Mouse (Mus musculus) cerebellum, postnatal 10 days (tissue): ENCODE results near the gene St6gal1.
A peak's percentile ranks its signal among the peaks of the same experiment; 100 is the strongest.

Experiments used
- DNase-seq, 2 experiments: peaks; one replicate each; pipeline ENCODE4 v3.0.0; 2021; ENCODE audit warnings: mixed read lengths in 2 of 2

Gene St6gal1

GRCm38 (mm10) chr16:23279879-23280741, 55.6 kb downstream of the St6gal1 start:
- DNase-seq = no peak

GRCm38 (mm10) chr16:23280742-23281090, 56.2 kb downstream of the St6gal1 start:
- no peak for DNase-seq

- DNase-seq = no peak
These were observed 57.7 kb downstream of the St6gal1 start for GRCm38 (mm10) chr16:23282241-23282640.

DNA sequence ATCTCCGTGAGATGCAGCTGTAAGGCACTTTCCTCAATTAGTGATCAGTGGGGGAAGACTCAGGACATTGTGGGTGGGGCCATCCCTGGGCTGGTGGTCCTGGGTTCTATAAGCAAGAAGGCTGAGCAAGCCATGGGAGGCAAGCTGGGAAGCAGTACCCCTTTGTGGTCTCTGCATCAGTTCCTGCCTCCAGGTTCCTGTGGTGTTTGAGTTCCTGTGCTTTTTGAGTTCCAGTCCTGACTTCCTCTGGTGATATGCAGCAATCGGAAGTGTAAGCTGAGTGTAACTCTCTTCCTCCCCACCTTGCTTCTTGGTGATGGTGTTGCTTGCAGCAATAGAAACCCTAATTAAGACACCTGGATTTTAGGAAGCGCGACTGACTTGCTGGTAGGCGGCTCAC, 58.4 kb downstream of the St6gal1 start:
- DNase-seq = no peak

GRCm38 (mm10) chr16:23283677-23284076, 59.1 kb downstream of the St6gal1 start:
- no peak for DNase-seq

GRCm38 (mm10) chr16:23284470-23285394, 60.2 kb downstream of the St6gal1 start:
- no peak for DNase-seq

DNA sequence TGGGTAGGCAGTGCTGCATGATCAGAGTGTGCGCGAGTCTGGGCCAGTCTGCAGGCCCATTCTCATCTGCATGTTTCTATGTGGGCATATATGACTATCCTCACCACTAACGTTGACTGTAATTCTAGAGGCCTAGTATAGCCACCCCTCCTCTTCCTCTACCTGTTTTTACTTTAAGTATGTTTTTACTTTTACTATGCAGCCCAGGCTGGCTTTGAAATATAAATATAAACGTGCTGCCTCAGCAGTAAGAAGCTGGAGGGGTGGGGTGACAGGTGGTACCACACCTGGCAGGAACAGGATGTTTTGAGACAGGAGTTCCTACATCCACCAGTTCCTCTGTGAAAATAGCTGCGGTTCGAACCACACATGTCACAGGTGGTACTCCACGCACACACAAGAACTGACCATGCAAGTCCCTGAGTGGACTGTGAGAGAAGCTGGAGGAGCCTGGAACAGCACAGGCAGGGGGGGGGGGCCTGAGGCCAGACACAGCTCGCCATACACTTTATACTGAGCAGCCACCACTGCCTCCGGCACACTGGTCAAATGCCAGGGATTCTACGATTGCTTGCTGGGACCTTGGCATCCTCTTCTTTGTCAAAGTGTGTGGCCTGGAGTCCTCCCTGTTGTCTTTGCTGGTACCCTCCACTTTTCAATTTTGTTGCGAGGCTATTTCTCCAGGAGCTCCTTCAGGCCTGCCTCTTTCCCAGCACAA, 62.0 kb downstream of the St6gal1 start:
- peak; percentile 70 to 81 for DNase-seq

DNA sequence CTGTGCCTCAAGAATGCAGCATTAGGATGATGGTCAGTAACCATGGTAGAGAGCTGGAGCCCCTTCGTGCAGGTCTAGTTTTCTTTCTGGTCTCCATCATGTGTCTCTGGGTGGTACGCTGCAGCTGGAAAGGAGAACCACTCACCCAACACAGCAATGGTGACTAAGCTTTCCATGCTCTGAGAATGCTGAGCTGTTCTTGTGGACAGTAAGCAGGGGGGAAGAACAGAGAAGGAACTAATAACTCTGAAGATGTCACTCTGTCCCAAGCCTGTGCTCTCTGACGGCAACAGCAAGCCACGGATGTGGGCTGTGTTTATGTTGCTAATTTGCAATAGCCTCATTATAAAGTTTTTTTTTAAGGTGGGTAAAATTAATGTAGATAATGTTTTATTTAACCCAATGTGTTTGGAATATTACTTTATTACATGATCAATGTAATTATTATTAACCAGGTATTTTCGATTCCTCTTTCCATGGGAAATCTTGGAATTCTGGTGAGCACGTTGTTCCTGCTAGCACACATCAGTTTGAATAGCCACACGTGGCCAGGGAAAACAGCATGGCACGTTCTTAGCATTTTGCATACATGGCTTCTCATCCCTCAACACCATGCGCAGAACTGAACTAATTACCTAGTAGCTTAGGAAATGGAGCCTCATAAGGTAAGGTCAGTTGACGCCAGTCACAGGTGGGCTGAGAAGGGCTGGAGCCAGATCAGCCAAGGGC, 62.9 kb downstream of the St6gal1 start:
- no peak for DNase-seq

DNA sequence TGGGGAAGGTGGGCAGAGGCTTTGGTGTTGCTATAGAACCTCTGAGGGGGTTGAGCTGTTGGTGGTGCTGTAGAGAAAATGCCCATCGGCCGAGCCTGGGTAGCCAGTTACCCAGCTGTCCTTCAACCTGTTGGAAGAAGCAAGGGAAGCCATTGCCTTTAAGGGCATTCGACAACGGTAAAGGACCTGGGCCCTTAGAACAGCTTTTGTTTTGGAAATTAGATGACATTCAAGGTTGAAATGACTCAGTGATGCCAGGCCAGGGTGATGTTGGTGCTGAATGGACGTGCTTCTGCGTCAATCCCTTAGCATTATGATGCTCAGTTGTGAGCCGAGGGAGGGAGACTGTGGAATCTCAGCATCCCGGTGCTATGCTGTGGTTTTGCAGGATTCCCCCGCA, 63.6 kb downstream of the St6gal1 start:
- no peak for DNase-seq

DNA sequence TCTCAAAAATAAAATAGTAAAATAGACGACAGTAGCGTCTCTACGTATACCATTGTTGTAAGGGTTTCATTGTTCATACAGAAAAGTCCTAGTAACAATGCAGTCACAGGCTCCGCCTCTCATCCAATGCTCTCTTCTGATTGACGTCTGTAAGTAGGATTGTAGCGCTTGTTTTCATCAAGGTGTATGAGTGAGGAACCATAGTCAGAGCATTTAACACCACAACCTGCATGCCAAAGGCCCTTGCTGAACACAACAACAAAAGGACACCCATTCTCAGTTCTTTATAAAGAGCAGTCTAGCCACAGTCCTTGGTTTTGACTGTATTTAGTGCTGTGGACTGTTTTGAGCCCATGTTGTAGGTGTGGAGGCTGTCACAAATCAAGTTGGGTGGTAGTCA, 64.9 kb downstream of the St6gal1 start:
- no peak for DNase-seq

GRCm38 (mm10) chr16:23290171-23290570, 65.6 kb downstream of the St6gal1 start:
- no peak for DNase-seq

DNA sequence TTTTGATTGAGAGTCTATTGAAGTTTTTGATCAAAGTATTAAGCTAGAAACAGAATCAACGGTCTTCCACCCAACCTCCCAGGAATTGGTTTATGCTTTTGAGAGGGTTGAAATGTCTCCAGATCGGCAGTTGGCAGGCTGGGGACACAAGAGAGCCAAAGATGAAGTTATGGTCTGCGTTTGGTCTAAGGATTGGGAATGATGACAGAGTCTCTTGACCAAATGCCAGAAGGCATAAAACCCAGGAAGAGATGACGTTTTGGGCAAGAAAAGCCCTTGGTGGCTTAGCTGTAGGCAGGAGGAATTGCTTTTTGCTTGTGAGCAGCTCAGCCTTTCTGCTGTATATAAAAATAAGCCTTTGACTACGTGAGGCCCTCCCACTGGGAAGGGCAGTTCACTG, 67.0 kb downstream of the St6gal1 start:
- peak; percentile 81 to 84 for DNase-seq

DNA sequence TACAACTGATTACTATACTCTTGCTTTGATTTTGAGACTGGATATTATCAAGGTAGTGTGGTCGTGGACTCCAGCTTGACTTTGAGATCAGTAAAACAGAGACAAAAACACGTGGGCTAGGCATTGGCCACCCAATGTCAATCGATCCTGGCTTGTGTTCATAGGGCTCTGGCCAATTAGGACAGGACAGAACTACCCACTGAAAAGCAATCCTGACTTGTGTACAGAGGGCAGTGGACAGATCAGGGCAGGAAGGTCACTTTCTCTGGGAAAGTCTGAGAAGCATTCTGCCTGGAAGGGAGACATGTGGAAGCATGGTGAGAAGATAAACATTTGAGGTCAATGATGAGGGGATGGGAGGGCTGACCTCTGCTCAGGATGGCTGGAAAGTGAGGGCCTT, 69.7 kb downstream of the St6gal1 start:
- no peak for DNase-seq

GRCm38 (mm10) chr16:23294747-23295146, 70.2 kb downstream of the St6gal1 start:
- no peak for DNase-seq

- no peak for DNase-seq
These were observed 71.2 kb downstream of the St6gal1 start for GRCm38 (mm10) chr16:23295720-23296119.

- no peak for DNase-seq
These were observed 72.2 kb downstream of the St6gal1 start for GRCm38 (mm10) chr16:23296721-23297120.

DNA sequence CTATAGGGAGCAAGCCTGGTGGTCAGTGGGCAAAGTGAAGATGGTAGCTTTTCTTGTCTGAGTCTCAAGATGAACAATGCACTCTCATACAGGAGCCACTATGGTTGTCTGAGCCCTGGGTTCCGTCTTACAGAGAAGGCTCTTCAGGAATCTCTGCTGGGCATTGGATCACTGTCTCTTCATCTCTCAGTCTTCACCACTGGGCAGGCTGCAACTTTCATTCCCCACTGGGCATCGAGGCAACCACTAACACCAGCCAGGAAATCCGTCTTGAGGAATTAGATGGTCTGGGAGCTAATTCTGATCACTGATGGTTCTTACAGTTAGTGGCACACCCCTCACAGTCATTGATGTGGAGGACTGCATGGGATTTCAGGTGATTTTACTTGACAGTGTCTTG, 73.9 kb downstream of the St6gal1 start:
- no peak for DNase-seq

- no peak for DNase-seq
These were observed 74.4 kb downstream of the St6gal1 start for GRCm38 (mm10) chr16:23298911-23299310.

DNA sequence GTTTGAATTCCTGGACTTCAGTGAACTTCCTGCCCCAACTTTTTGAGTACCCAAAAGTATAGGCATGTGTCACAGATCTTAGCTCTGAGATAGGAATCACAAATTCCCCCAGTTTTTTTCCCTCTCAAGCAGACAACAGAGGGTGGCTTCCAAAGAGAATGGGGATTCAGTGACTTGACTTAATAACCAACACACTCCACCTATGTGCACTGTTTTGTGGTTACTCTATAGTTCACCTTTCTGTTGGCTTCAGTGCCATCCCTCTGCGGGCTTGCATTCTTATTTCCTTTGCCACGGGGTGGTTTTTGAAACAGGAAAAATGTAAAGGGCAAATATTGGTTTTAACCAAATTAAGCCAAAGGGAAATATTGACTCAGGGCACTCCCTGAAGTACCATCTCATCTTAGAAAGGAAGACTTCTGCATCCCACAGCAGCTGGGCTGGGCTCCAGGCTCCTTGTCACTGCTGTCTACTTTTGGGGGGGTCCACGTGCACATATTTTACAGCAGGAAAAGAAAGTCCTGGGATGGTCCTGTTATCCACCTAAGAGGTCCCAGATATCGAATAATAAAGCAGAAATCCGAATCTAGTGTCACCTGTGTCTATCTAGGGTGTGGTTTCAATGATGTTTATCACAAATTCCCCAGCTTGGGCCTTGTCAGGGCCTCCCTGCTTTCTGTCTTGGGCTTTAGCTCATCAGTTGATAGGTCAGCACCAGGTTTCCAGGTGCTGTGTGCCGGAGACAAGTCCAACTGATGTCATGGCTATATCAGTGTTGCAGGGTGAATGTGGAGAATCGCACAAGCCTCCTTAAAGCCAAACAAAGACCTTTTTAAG, 75.6 kb downstream of the St6gal1 start:
- DNase-seq = no peak

DNA sequence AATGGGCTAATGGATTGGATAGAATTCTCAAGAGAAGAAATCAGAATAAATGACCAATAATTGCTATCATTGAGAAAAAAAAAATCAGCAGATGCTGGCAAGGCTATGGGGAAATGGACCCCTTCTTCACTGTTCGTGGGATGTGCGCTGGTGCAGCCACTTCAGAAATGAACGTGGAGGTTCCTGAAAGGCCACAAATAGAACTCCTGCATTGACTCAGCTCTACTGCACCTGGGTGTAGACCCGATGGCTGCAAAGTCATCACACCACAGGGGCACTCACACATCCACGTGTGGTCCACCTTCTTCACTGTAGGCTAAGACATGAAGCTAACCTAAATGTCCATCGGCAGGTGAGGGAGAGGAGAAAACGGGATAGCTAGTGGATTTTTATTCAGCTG, 77.2 kb downstream of the St6gal1 start:
- no peak for DNase-seq

- peak; percentile 16 to 30 for DNase-seq
These were observed 81.5 kb downstream of the St6gal1 start for GRCm38 (mm10) chr16:23305830-23306623.
